Mouse (Mus musculus) lung, postnatal 0 days (tissue): ENCODE results near the gene Gm4869. TPM values are rescaled to one million over a fixed set of nuclear protein-coding genes. Genes with fewer than 3 reads are reported as not detected.

Experiments
- ATAC-seq: fragments of 200-750 bp; cut with Nextera tagmentation; 2 replicates; pipeline ENCODE4 v1.8.0; 2017; ENCODE audit warnings: moderate library complexity
- DNase-seq: peaks from one replicate; pipeline ENCODE4 v3.0.0-alpha.2; 2016; ENCODE audit warnings: low spot score
- H3K27ac ChIP-seq: fragments of 300-500 bp; sonication (generic); 2 replicates; pipeline ENCODE4 v1.5.1; 2014; ENCODE audit warnings: antibody characterized with exemption, mild to moderate bottlenecking, low read length, mixed read lengths
- H3K27me3 ChIP-seq: fragments of 300-500 bp; sonication (generic); replicated peaks from 2 replicates; pipeline ENCODE4 v1.6.1; 2014; ENCODE audit warnings: low read length, mixed read lengths; ENCODE audit not compliant: insufficient read depth
- H3K36me3 ChIP-seq: fragments of 300-500 bp; sonication (generic); 2 replicates; pipeline ENCODE4 v1.6.1; 2014; ENCODE audit warnings: low read length, mixed read lengths; ENCODE audit not compliant: insufficient read depth
- H3K4me1 ChIP-seq: fragments of 300-500 bp; sonication (generic); 2 replicates; pipeline ENCODE4 v1.6.1; 2014; ENCODE audit warnings: antibody characterized with exemption, low read depth, low read length, mixed read lengths; ENCODE audit not compliant: insufficient read depth
- H3K4me2 ChIP-seq: fragments of 300-500 bp; sonication (generic); replicated peaks from 2 replicates; pipeline ENCODE4 v1.6.1; 2014; ENCODE audit warnings: low read depth, mild to moderate bottlenecking, low read length, moderate library complexity, mixed read lengths
- H3K4me3 ChIP-seq: fragments of 300-500 bp; sonication (generic); 2 replicates; pipeline ENCODE4 v1.5.1; 2014; ENCODE audit warnings: low read depth, low read length
- H3K9ac ChIP-seq: fragments of 300-500 bp; sonication (generic); replicated peaks from 2 replicates; pipeline ENCODE4 v1.6.1; 2014; ENCODE audit warnings: low read depth, mild to moderate bottlenecking
- H3K9me3 ChIP-seq: fragments of 300-500 bp; sonication (generic); 2 replicates; pipeline ENCODE4 v1.6.1; 2016; ENCODE audit warnings: low read length, mixed read lengths
- CTCF ChIP-seq: IDR thresholded peaks from 2 replicates; pipeline ENCODE4 v1.5.1; 2016; ENCODE audit warnings: antibody characterized with exemption, mild to moderate bottlenecking
- EP300 ChIP-seq: IDR thresholded peaks from 2 replicates; pipeline ENCODE4 v1.6.1; 2016; ENCODE audit warnings: antibody characterized with exemption, mild to moderate bottlenecking, control low read depth
- WGBS: fragments of 180-500 bp; shearing (Covaris S2); extraction: QIAGEN DNeasy Blood & Tissue Kit; methylation state at CpG from one replicate; pipeline ENCODE4 v1.1.7; 2014; 5-methylcytosine and 5-hydroxymethylcytosine counted together
- microRNA-seq: library from miRNA; unstranded; fragments of <30 nt; microRNA quantifications from one replicate; pipeline ENCODE4, GENCODE M21; 2016
- polyA plus RNA-seq: library from polyadenylated mRNA; unstranded; fragments of >200 nt; fragmentation: Nextera tagmentation; extraction: Ambion mirVana; gene quantifications from 2 replicates; pipeline ENCODE4 v1.2.1, GENCODE M21; 2015

Gene Gm4869
- polyA plus RNA-seq, 1 experiment from 2014 or later: not detected

GRCm38 (mm10) chr5:140538111-140538683, 92.8 kb downstream of the Gm4869 start:
- Histone ChIP-seq H3K9ac (no peak overlapping the region), H3K4me3 (no peak overlapping the region), H3K4me2 (no peak overlapping the region), H3K27me3 (no peaks in the 10 kb centered on the region), H3K4me1 (no peaks in the 10 kb centered on the region; the same call in 1 of the 2 replicates), H3K9me3 (no peaks in the 10 kb centered on the region), H3K27ac (no peak overlapping the region), H3K36me3 (no peaks in the 10 kb centered on the region)
- no peak for DNase-seq
- 67% methylated on average over 13 of the region's 13 CpGs for WGBS
- TF ChIP-seq CTCF (no peak), EP300 (no peak)
- ATAC-seq: no peak

- no peaks in the 10 kb centered on the region for H3K36me3 ChIP-seq
- H3K9ac ChIP-seq: no peak overlapping the region
- WGBS: 15% methylated on average over 8 of the region's 8 CpGs
- no peaks in the 10 kb centered on the region; the same call in 1 of the 2 replicates for H3K4me1 ChIP-seq
- no peaks in the 10 kb centered on the region for H3K9me3 ChIP-seq
- no peak overlapping the region for H3K27ac ChIP-seq
- TF ChIP-seq EP300: no peak
- TF ChIP-seq CTCF: peak; percentile 95
- H3K27me3 ChIP-seq: no peaks in the 10 kb centered on the region
- no peak overlapping the region for H3K4me3 ChIP-seq
- ATAC-seq: peak; percentile 27; the same call in 1 of the 2 replicates
- H3K4me2 ChIP-seq: no peak overlapping the region
- DNase-seq: peak; percentile 82
Measured at GRCm38 (mm10) chr5:140540106-140540505, 94.7 kb downstream of the Gm4869 start.

GRCm38 (mm10) chr5:140542811-140543575, 97.5 kb downstream of the Gm4869 start:
- DNase-seq: no peak
- no peaks in the 10 kb centered on the region for H3K36me3 ChIP-seq
- ATAC-seq: peak; percentile 23; the same call in 1 of the 2 replicates

More at GRCm38 (mm10) chr5:140542811-140543575, 97.5 kb downstream of the Gm4869 start:
- WGBS: 56% methylated on average over 9 of the region's 9 CpGs
- TF ChIP-seq EP300: no peak
- no peak for TF ChIP-seq CTCF
- H3K27ac ChIP-seq: no peak overlapping the region
- no peak overlapping the region for H3K4me2 ChIP-seq
- no peak overlapping the region for H3K4me3 ChIP-seq
- no peak overlapping the region for H3K9ac ChIP-seq
- H3K9me3 ChIP-seq: no peaks in the 10 kb centered on the region
- H3K4me1 ChIP-seq: no peaks in the 10 kb centered on the region; the same call in 1 of the 2 replicates
- no peaks in the 10 kb centered on the region for H3K27me3 ChIP-seq

Small RNAs within 50 kb of the gene (microRNA-seq; reads per million reads assigned to microRNA genes)
- not detected for gene Mir7038

Other genes with a start within 250 kb of the Gm4869 start
- gene Mad1l1, start 124.1 kb upstream of the Gm4869 start, polyA plus RNA-seq: 18.4 and 19.0 TPM in 2 replicates
- 17.9 and 19.4 TPM in 2 replicates for gene Nudt1, start 124.0 kb upstream of the Gm4869 start, polyA plus RNA-seq
- 9.8 and 11.7 TPM in 2 replicates for gene Mrm2, start 113.7 kb upstream of the Gm4869 start, polyA plus RNA-seq
- 16.7 and 17.1 TPM in 2 replicates for gene Snx8, start 56.4 kb upstream of the Gm4869 start, polyA plus RNA-seq
- gene Eif3b, start 26.3 kb upstream of the Gm4869 start, polyA plus RNA-seq: 69.8 and 81.5 TPM in 2 replicates
- gene Chst12, start 59.9 kb downstream of the Gm4869 start, polyA plus RNA-seq: 19.9 and 21.7 TPM in 2 replicates
- gene Grifin, start 119.4 kb downstream of the Gm4869 start, polyA plus RNA-seq: not detected in 2 replicates
- 23.1 and 25.5 TPM in 2 replicates for gene Lfng, start 161.7 kb downstream of the Gm4869 start, polyA plus RNA-seq
- gene Ttyh3, start 203.4 kb downstream of the Gm4869 start, polyA plus RNA-seq: 18.2 and 19.8 TPM in 2 replicates